Mouse (Mus musculus) skeletal muscle tissue, adult 2 months (tissue): Measurements from ENCODE around the gene Btbd16.

Experiments used
- DNase-seq: peaks from one replicate; pipeline ENCODE4 v3.0.0-alpha.2; 2012; ENCODE audit warnings: low read depth, low spot score

Gene Btbd16

GRCm38 (mm10) chr7:130773914-130774630, at the start of gene Btbd16:
Gene Btbd16 (plus strand): TSS chr7:130774069.
- no peak for DNase-seq

DNA sequence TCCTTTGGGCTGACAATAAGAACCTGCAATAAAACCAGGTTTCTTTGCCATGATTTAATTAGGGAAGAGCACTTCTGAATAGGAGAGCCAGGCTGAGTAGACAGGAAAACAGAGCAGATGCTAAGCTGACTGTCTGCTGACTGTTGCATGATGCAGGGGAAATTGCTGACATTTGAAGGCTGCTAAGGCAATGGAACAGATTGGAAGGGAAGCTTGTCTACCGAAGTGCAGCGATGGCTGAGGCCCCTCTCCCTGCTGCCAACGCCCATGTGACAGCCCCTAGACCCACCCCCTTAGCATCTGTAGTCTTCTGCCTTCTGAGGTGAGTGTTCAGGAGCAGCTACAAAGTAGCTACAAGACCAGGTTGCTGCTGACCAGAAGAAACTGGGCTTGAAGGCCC, 47.7 kb upstream of the Btbd16 start:
- DNase-seq, result no peak

DNA sequence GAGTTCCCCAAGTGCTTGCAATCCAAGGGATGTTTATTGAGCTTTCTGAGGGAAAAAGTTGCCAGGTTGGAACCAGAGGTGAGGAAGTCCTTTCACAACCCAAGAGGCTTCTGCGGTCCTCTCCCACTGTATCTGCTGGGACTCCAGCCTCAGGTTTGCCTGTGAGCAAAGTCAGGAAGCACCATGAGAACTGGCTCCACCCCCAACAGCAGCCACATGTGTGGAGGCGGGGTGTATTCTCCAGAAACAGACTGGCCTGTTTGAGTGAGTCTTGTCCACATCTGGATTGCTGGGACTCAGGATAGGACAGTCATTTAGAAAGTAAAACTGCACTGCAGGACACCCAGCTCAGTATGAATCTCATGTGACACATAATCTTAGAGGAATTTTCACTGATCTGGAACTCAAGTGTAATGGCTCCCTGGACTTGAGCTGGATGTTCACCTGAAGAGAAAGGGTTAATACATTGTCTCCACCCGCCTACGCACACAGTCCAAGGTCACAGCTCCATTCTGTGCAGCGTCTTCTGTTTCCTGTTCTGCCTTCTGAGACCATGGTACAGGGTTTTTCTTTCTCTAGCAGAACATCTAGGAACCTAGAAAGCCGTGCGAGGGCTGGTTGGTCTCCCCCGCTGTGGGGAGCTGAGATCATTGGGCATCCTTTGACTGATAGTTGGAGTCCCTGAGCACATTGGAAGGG, 47.0 kb upstream of the Btbd16 start:
- no peak for DNase-seq

- no peak for DNase-seq
Measured at GRCm38 (mm10) chr7:130727560-130727959, 46.3 kb upstream of the Btbd16 start.

- DNase-seq, result no peak
Measured at GRCm38 (mm10) chr7:130731792-130732191, 42.1 kb upstream of the Btbd16 start.

- DNase-seq, result no peak
Measured at GRCm38 (mm10) chr7:130732908-130733307, 41.0 kb upstream of the Btbd16 start.

DNA sequence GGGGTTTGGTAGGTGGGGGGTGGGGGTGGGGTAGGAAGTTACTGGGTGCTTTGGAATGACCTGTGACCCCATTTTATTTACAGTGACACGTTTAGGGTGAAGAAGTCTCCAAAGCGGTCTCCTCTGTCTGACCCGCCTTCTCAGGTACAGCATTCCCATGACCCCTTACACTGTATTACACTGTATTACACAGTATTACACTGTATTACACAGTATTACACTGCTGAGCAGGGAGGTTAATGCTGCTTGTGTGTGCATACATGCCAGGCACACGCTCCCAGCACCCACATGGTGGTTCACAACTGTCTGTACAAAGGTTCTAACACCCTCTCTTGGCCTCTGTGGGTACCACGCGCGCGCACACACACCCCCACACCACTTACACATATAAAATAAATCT, 40.4 kb upstream of the Btbd16 start:
- DNase-seq, result no peak

DNA sequence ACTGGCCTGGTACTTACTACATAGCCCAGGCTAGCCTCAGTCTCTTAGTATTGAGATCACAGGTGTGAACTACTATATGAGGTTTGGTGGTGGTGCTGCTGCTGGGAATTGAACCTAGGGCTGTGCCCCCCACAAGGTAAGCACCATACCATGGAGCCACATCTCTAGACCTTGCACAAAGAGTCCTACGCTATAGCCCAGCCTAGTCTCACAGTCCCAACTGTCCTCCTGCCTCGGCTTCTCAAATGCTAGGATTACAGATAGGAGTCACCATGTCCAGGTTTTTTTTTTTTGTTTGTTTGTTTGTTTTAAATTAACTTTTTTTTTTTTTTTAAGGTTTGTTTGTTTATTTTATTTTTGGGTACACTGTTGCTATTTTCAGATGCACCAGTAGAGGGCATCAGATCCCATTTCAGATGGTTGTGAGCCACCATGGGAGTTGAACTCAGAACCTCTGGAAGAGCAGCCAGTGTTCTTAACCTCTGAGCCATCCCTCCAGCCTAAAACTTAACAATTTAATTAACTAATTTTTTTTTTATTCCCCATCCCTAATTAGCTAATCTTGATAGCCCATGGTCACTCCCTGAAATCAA, 39.6 kb upstream of the Btbd16 start:
- DNase-seq, result no peak

DNA sequence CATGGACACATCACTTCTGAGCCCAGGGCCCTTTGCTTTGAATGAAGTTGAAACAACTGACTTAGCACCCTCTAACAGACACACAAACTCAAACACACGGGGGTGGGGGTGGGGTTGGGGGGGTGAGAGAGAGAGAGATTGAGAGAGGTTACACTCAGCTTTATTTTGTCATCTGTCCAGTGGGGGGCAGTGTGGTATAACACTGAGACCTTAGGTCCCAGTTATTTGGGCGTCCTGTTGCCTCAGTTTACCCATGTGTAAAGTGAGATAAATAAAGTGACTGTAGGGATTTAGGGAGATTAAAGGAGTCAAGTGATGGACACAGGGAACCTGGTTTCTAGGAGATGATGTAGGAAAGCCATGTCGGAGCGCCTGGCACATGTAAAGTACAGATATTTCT, 32.8 kb upstream of the Btbd16 start:
- DNase-seq, result no peak

- peak; percentile 38 for DNase-seq
Measured at GRCm38 (mm10) chr7:130743239-130744025, 30.4 kb upstream of the Btbd16 start.

GRCm38 (mm10) chr7:130749165-130749564, 24.7 kb upstream of the Btbd16 start:
- DNase-seq, result no peak

GRCm38 (mm10) chr7:130750752-130751490, 22.9 kb upstream of the Btbd16 start:
- DNase-seq, result no peak

DNA sequence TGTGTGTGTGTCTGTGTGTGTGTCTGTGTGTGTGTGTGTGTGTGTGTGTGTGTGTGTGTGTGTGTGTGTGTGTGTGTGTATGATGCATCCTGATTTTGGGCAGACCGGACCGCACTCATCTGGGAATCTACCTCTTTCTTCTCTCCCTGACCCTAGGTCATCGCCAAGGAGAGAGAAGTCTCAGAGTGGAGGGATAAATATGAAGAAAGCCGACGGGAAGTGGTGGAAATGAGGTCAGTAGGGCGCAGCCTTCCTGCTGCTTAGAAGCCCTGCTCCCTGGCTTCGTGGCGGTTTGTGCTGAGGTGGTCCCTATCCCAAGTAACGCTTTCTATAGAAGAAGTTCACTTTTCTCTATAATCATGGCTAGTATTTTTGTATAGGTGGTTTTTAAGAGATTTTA, 22.2 kb upstream of the Btbd16 start:
- no peak for DNase-seq

DNA sequence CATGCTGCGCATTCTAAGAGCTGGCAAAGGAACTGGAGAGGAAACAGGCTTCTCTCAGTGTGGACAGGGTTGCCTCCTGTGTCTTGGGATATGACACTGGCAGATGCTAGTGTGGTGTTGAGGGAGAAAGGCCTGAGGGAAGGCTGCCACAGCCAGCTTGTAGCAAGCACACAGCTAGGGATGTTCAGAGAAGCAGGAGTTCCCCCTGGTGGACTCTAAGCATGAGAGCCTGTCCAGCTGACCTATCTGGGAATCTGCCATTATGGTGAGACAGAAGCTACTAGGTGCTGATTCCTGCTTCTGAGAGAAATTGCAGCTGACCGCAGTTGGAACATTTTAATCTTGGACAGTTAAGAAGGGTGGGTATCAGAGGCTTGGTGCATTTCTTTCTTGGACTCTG, 19.1 kb upstream of the Btbd16 start:
- DNase-seq, result peak; percentile 43

DNA sequence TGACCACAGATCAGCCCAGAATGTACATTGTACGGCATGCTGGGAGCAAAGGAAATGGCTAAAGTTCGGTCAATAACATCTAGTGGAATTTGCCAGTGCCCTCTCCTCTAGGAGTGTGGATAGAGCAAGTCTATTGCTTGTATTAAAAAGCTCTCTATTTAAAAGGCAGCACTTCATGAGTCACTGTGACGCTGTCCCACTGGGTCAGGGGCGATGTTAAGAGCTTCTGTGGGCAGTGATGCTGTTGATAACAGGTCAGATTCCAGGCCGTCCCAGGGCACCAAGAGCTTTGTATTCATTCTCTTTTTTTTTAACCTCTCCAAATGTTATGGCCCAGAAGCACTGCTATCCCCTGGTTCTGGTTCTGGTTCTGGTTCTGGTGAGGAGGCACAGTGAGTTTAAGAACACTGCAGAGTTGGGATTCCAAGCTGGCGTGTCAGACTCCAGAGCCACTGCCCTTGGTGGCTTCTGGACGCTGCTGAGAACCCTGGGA, 17.5 kb upstream of the Btbd16 start:
- DNase-seq, result no peak

GRCm38 (mm10) chr7:130757326-130757865, 16.5 kb upstream of the Btbd16 start:
- DNase-seq, result no peak

- peak; percentile 40 for DNase-seq
Measured at GRCm38 (mm10) chr7:130762071-130762897, 11.6 kb upstream of the Btbd16 start.

DNA sequence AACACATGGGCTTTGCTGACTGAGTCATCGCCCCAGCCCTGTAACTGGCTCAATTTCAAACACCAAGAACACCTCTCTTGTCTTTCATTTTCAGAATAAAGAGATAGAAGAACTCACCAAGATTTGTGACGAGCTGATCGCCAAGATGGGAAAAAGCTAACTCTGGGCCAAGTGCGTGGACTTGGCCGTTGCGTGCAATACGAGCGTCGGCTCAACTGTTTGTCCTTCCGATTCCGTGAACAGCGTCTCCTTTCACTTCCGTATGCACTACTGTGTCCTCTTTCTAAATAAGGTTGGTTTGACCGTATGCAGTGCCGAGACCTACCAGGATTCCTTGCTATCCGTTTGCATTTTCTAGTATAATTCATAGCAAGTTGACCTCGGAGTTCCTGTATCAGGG, 9.7 kb upstream of the Btbd16 start:
- DNase-seq, result no peak

GRCm38 (mm10) chr7:130766411-130767170, 7.3 kb upstream of the Btbd16 start:
- no peak for DNase-seq
